ENCODE assay signal across 21 mouse cellular contexts in the genomic region with DNA sequence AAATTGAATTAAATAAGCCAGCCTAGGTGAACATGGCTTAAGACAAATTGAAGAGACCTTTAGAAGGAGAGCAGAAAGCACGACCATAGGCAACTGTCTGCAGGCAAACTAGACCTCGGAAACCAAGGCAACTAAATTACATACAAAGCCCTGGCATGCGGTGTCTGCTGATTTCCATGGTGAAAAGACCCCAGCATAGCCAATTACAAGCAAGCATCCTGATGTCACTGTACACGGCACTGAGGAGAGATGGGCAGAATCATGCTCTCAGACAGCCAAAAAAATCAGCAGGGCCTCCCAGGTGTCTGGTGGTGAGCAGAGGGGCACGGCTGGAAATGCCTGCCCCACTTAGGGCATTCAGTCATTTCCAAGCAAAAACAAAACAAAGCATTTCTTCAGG.
DNase-seq lines count a peak whose midpoint lies in the region; ATAC-seq lines count a peak whose summit lies in the region.
"Had no signal": no experiment of that assay in that cellular context is flagged by ENCODE, and none has a peak within 500 bp of the region (broad histone marks: within the 10 kb centered on the region; RNA-seq: fewer than 3 reads in every experiment).

No protein-coding gene starts in this region.

- 0 out of 2 replicates have a peak overlapping the region, but pooled peaks have one; percentile 1 for H3K27ac ChIP-seq in hindbrain, embryonic 14.5 days
- no peak overlapping the region for H3K27ac ChIP-seq in hindbrain, embryonic 12.5 days
- 0 out of 2 replicates have a peak overlapping the region, but pooled peaks have one; percentile 5 for H3K27ac ChIP-seq in neural tube, embryonic 14.5 days (ENCODE audit: low read depth, low read length)
- H3K27ac ChIP-seq in neural tube, embryonic 15.5 days (replicated peaks): no peak overlapping the region
- H3K27ac ChIP-seq: embryonic facial prominence, embryonic 15.5 days; kidney, postnatal 0 days; neural tube, embryonic 12.5 days; stomach, postnatal 0 days had no signal

- DNase-seq in embryo, embryonic 10.5 days (ENCODE audit: low spot score): peak; percentile 7
- no peak for DNase-seq in embryo, embryonic 10 days (ENCODE audit: low spot score)
- peak; percentile 66 for DNase-seq in hindbrain, embryonic 14.5 days (ENCODE audit: low spot score)
- DNase-seq in ovary, adult 18-20 months (ENCODE audit: low spot score): no peak
- DNase-seq: adrenal gland, postnatal 14 days; cerebellum, adult 8-10 months; embryo, embryonic 11 days; gastrocnemius, postnatal 14 days; heart, adult 11 months; kidney, adult 2 months; lung, postnatal 4 days; right cerebral cortex, postnatal 14 days had no signal

- no peak; the same call in 1 of the 2 replicates for ATAC-seq in hindbrain, embryonic 14.5 days (ENCODE audit: low FRiP score)
- ATAC-seq in hindbrain, embryonic 12.5 days (ENCODE audit: low FRiP score): no peak
- no peak for ATAC-seq in neural tube, embryonic 14.5 days (ENCODE audit: low read depth)
- no peak for ATAC-seq in neural tube, embryonic 15.5 days (ENCODE audit: low FRiP score)
- ATAC-seq: CD4-positive, CD25-positive, alpha-beta regulatory T cell, adult 4 months had no signal

- 32% methylated on average over 5 of the region's 5 CpGs for WGBS in hindbrain, embryonic 14.5 days
- WGBS in hindbrain, embryonic 12.5 days: 51% methylated on average over 5 of the region's 5 CpGs
- WGBS in neural tube, embryonic 14.5 days: 43% methylated on average over 5 of the region's 5 CpGs
- 45% methylated on average over 5 of the region's 5 CpGs for WGBS in neural tube, embryonic 15.5 days

- peaks cover 25% of the 10 kb centered on the region for H3K4me1 ChIP-seq in hindbrain, embryonic 14.5 days (replicated peaks; ENCODE audit: control insufficient read depth, insufficient read depth, low read length)
- peaks cover 25% of the 10 kb centered on the region for H3K4me1 ChIP-seq in hindbrain, embryonic 12.5 days
- peaks cover 4% of the 10 kb centered on the region; the same call in 1 of the 2 replicates for H3K4me1 ChIP-seq in neural tube, embryonic 14.5 days (ENCODE audit: control insufficient read depth, insufficient read depth, low read length)
- peaks cover 34% of the 10 kb centered on the region for H3K4me1 ChIP-seq in neural tube, embryonic 15.5 days

- H3K36me3 ChIP-seq in hindbrain, embryonic 14.5 days (replicated peaks; ENCODE audit: control insufficient read depth, insufficient read depth): no peaks in the 10 kb centered on the region
- H3K36me3 ChIP-seq in hindbrain, embryonic 12.5 days: no peaks in the 10 kb centered on the region
- no peaks in the 10 kb centered on the region for H3K36me3 ChIP-seq in neural tube, embryonic 14.5 days (ENCODE audit: control insufficient read depth, insufficient read depth, low read length)
- no peaks in the 10 kb centered on the region for H3K36me3 ChIP-seq in neural tube, embryonic 15.5 days
- H3K36me3 ChIP-seq: embryonic facial prominence, embryonic 15.5 days; neural tube, embryonic 12.5 days had no signal

- H3K9me3 ChIP-seq in hindbrain, embryonic 14.5 days (ENCODE audit: control insufficient read depth, low read length): no peaks in the 10 kb centered on the region
- no peaks in the 10 kb centered on the region for H3K9me3 ChIP-seq in hindbrain, embryonic 12.5 days (replicated peaks)
- no peaks in the 10 kb centered on the region for H3K9me3 ChIP-seq in neural tube, embryonic 14.5 days (ENCODE audit: control insufficient read depth, low read length)
- no peaks in the 10 kb centered on the region for H3K9me3 ChIP-seq in neural tube, embryonic 15.5 days (replicated peaks)
- H3K9me3 ChIP-seq: embryonic facial prominence, embryonic 15.5 days; neural tube, embryonic 12.5 days had no signal

- no peaks in the 10 kb centered on the region for H3K27me3 ChIP-seq in hindbrain, embryonic 14.5 days (ENCODE audit: control insufficient read depth, insufficient read depth, low read length)
- peaks cover 23% of the 10 kb centered on the region; the same call in 1 of the 2 replicates for H3K27me3 ChIP-seq in hindbrain, embryonic 12.5 days
- no peaks in the 10 kb centered on the region for H3K27me3 ChIP-seq in neural tube, embryonic 14.5 days (ENCODE audit: control insufficient read depth, insufficient read depth, low read length)
- 0 out of 2 replicates have a peak, but pooled peaks cover 6% of the 10 kb centered on the region for H3K27me3 ChIP-seq in neural tube, embryonic 15.5 days (replicated peaks)

- H3K4me3 ChIP-seq in hindbrain, embryonic 14.5 days (replicated peaks; ENCODE audit: low read length): no peak overlapping the region
- no peak overlapping the region for H3K4me3 ChIP-seq in hindbrain, embryonic 12.5 days
- H3K4me3 ChIP-seq in neural tube, embryonic 14.5 days (ENCODE audit: low read depth, low read length): no peak overlapping the region
- no peak overlapping the region for H3K4me3 ChIP-seq in neural tube, embryonic 15.5 days (replicated peaks)
- H3K4me3 ChIP-seq: embryonic facial prominence, embryonic 15.5 days; neural tube, embryonic 12.5 days had no signal

- H3K4me2 ChIP-seq in hindbrain, embryonic 14.5 days (replicated peaks): no peak overlapping the region
- H3K4me2 ChIP-seq in hindbrain, embryonic 12.5 days (replicated peaks): no peak overlapping the region
- no peak overlapping the region for H3K4me2 ChIP-seq in neural tube, embryonic 14.5 days (ENCODE audit: low read depth, low read length)
- H3K4me2 ChIP-seq in neural tube, embryonic 15.5 days: no peak overlapping the region
- H3K4me2 ChIP-seq: embryonic facial prominence, embryonic 15.5 days; heart, embryonic 11.5 days; neural tube, embryonic 12.5 days had no signal

- H3K9ac ChIP-seq in hindbrain, embryonic 14.5 days: no peak overlapping the region
- no peak overlapping the region for H3K9ac ChIP-seq in hindbrain, embryonic 12.5 days
- H3K9ac ChIP-seq in neural tube, embryonic 14.5 days (replicated peaks; ENCODE audit: low read depth, low read length): no peak overlapping the region
- H3K9ac ChIP-seq in neural tube, embryonic 15.5 days (replicated peaks): no peak overlapping the region
- H3K9ac ChIP-seq: embryonic facial prominence, embryonic 15.5 days; neural tube, embryonic 12.5 days had no signal

Comparison
In these comparisons a context has a peak if more than half of its experiments do, and no peak if none do; other contexts are left out.
1. DNase-seq: peak in embryo, embryonic 10.5 days (single experiment) and hindbrain, embryonic 14.5 days (single experiment); none in embryo, embryonic 10 days (single experiment) and ovary, adult 18-20 months (single experiment).
2. H3K27ac ChIP-seq: peak in hindbrain, embryonic 14.5 days (single experiment) and neural tube, embryonic 14.5 days (single experiment); none in hindbrain, embryonic 12.5 days (single experiment) and neural tube, embryonic 15.5 days (single experiment).